Mouse (Mus musculus): Measurements from ENCODE around the gene Tlcd1.

Gene Tlcd1

DNA sequence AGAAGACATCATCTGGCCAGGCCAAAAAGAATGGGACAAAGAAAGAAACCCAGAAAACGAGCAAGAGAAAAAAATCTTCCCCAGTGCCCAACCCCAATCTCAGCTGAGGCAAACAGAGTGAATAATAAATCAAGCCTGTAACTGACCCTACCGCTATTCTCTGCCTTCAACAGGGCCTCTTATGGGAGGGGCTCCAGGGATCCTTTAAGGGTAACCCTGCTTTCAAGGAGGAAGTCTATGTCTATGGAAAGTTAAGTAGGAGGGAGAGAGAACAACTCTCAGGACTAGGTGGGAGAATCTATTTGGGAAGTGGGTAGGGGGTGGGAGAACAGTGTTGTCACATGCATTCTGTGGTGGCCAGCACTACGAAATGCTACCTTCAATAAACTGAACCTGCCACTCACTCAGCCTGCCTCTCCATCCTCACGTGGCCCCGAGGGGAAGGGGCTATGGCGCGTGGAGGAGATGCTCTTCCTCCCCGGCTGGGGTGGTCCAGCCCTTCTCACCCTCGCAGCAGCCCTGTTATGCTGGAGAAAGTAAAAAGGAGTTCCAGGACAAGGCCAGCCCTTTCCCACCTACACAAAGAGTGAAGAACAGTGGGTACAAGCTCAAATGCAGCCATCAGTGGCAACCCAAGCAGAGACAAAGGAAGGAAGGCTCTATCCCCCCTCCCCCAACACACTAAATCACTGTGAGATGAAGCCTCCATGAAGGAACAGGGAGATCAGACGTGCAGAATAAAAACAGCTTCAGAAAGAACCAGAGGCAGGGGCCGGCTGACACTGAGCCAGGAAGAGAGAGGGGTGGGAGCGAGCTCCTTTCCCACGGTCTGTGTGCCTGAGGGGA is 29.1 kb downstream of the Tlcd1 start:
- no peak for DNase-seq (ENCODE audit: low read depth)

DNA sequence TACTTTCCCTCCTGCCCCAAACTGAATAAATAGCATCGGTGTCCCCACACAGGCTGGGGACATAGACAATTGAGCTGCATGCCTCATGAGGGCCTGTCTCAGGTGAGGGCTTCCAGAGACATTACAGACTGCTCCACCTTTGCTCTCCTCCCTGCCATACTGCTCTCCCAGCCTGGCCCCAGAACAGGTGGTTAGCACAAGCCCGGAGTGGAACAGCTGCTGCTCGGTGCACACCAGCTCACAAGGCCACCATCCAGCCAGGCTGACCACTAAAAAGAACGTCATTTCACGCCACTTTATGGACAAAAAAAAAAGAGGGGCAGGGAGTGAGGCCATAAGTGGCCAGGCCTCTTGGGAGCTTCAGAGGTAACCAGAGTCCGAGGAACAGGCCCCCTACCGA is 30.7 kb downstream of the Tlcd1 start:
- no peak for DNase-seq (ENCODE audit: low read depth)

DNA sequence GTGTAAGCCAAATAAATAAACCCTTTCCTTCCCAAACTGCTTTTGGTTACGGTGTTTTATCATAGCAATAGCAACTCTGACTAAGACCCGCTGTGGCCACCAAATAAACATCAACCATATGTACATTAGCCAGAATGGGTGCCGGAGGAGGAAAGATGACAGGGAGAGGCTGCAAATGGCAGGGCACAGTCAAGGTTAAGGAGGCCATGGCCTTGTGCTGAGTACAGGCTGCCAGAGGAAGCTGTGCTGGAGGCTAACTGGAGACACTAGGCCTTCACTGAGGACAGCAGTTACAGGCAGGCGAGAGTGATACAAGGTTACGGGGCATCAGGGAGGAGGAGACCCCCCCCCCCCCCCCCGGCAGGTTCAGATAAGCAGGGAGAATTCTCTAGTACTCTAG is 33.4 kb downstream of the Tlcd1 start:
- DNase-seq (ENCODE audit: low read depth), result no peak

DNA sequence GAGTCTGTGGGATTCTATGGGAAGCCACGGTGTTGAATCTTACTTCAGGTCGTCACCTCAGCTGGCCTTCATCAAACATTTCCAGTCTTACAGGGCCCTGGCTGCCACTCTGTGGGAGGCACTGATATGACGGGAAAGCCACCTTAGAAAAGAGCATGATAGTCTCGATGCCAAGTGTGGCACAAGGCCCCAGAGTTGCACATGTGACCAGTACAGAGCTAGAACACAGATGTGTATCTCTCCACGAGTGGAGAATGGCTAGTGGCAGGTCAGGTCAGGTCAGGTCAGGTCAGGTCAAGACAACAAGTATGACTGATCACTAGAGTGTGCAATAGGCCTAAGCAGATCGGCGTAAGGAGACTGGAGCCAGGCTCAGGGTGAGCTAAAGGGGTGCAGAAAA is 34.1 kb downstream of the Tlcd1 start:
- DNase-seq (ENCODE audit: low read depth), result no peak

DNA sequence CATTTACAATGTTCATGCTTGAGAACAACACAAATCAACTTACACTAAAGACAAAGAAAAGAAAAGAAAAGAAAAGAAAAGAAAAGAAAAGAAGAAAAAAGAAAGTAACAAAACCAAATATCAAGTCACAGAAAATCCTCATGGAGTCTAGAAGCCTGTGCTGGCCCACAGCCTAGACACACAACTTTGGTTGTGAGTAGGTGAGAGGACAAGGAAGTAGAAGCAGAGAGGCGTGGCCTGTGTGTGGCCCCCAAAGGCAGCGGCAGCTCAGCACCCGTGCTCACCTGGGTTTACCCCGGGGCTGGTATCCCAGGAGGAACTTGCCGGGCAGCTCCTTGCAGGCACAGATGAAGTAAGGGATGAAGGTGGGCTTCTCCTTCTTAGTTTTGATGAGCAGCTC is 35.0 kb downstream of the Tlcd1 start:
- DNase-seq (ENCODE audit: low read depth), result no peak

DNA sequence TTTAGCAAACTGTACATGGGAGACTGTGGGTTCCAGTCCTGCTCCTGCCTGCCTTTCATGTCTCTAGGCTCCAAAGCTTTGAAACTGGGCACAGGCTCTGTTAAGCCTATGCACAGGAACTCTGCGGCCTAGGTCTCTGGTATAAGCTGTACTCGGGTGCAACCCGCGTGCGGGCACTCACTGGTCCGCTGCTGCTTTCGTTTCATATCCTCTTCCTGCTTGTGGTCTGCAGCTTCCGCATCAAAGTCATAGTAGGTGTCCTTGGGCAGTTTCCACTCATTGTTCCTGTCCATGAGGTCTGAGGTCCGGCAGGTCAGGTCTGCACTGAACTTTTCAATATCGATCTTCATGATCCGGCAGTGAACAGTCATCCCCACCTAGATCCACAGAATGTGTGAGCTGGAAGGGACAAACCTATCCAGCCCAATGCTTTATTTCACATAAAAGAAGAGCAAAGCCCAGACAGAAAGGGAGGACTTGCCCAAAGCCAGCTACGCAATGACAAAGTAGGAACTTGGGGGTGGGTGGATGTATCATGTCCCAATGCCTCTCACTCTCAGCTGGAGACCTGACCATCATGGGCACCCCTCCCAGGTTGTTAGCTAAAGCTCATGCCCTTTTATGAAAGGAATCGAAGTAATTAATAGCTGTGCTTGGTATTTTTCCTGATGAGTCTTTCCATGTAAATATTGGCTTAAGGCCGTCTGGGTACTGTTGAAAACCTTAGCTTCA is 36.7 kb downstream of the Tlcd1 start:
- no peak for DNase-seq (ENCODE audit: low read depth)

DNA sequence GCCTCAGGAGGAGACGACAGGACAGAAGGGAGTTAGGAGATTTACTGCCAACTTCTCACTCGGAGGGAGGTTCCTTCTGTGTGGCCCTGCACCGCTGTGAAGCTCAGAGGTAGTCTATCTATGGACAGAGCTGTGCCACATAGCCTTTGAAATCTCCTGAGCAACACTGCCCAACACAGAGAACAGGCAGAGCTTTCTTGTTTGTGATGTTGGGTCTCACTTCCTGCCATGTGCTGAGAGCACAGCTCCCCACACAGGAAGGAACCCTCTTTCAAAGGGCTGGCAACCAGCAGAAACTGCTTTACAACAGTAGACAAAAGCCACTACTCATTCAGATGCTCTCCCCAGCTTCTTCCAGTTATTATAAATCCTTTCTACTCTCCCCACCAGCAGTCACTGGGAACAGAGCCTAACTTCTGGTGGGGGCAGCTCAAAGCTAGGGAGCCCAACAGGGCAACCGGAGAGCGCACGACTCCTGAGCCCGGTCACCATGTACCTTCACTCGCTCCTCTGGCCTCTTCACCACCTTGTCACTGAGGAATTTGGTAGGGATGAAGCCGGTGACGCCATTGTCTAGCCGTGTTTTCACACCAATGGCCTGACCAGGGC is 39.3 kb downstream of the Tlcd1 start:
- no peak for DNase-seq (ENCODE audit: low read depth)

DNA sequence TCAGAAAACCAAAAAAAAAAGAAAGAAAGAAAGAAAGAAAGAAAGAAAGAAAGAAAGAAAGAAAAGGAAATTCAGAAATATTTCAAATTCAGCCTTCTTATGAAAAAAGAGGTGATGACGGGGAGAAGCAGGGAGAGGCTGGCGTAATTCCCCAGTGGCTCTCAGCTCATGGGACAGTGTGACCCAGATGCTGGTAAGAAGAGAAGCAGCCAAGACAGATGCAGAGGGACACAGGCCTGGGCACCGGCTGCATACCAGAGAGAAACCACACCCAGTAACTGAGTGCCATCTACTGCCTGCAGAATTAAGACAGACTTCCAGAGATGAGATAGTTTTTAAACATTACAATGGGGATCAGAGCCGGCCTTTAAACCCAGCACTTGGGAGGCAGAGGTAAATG is 47.1 kb downstream of the Tlcd1 start:
- no peak for DNase-seq (ENCODE audit: low read depth)

Data from c-Kit-positive CD71-positive TER-119-negative erythroid progenitor cells, embryonic 14.5 days (primary cell).